Mouse (Mus musculus) embryonic facial prominence, embryonic 11.5 days (tissue): ENCODE results near the gene Zfp2. TPM values are rescaled to one million over a fixed set of nuclear protein-coding genes. Genes with fewer than 3 reads are reported as not detected.

ENCODE experiments used
- ATAC-seq: fragments of 200-750 bp; cut with Nextera tagmentation; replicated peaks from 2 replicates; pipeline ENCODE4 v1.8.0; 2017; ENCODE audit warnings: low read depth; ENCODE audit not compliant: insufficient number of reproducible peaks, low FRiP score, low TSS enrichment
- DNase-seq: peaks from one replicate; pipeline ENCODE4 v3.0.0-alpha.2; 2015; ENCODE audit warnings: low spot score
- H3K27ac ChIP-seq: fragments of 300-500 bp; sonication (generic); replicated peaks from 2 replicates; pipeline ENCODE4 v1.5.1; 2014; ENCODE audit warnings: mild to moderate bottlenecking, low read depth, low read length, control low read depth
- H3K27me3 ChIP-seq: fragments of 300-500 bp; sonication (generic); 2 replicates; pipeline ENCODE4 v1.6.1; 2014; ENCODE audit warnings: mild to moderate bottlenecking, low read length, moderate library complexity, mixed read lengths; ENCODE audit not compliant: control insufficient read depth, insufficient read depth
- H3K36me3 ChIP-seq: fragments of 300-500 bp; sonication (generic); replicated peaks from 2 replicates; pipeline ENCODE4 v1.6.1; 2014; ENCODE audit warnings: low read depth, mild to moderate bottlenecking, low read length, moderate library complexity, mixed read lengths; ENCODE audit not compliant: control insufficient read depth, insufficient read depth
- H3K4me1 ChIP-seq: fragments of 300-500 bp; sonication (generic); 2 replicates; pipeline ENCODE4 v1.6.1; 2014; ENCODE audit warnings: low read length, mixed read lengths; ENCODE audit not compliant: control insufficient read depth, insufficient read depth
- H3K4me2 ChIP-seq: fragments of 300-500 bp; sonication (generic); 2 replicates; pipeline ENCODE4 v1.6.1; 2014; ENCODE audit warnings: low read depth, mild to moderate bottlenecking, control low read depth, low read length, moderate library complexity
- H3K4me3 ChIP-seq: fragments of 300-500 bp; sonication (generic); 2 replicates; pipeline ENCODE4 v1.5.1; 2014; ENCODE audit warnings: low read depth, low read length, control low read depth
- H3K9ac ChIP-seq: fragments of 300-500 bp; sonication (generic); replicated peaks from 2 replicates; pipeline ENCODE4 v1.6.1; 2014; ENCODE audit warnings: mild to moderate bottlenecking, control low read depth, low read length
- H3K9me3 ChIP-seq: fragments of 300-500 bp; sonication (generic); replicated peaks from 2 replicates; pipeline ENCODE4 v1.6.1; 2016; ENCODE audit warnings: mild to moderate bottlenecking, low read length, inconsistent platforms, mixed read lengths; ENCODE audit not compliant: control insufficient read depth
- WGBS: fragments of 180-500 bp; shearing (Covaris S2); extraction: QIAGEN DNeasy Blood & Tissue Kit; methylation state at CpG from one replicate; pipeline ENCODE4 v1.1.7; 2014; 5-methylcytosine and 5-hydroxymethylcytosine counted together
- polyA plus RNA-seq: library from polyadenylated mRNA; unstranded; fragments of >200 nt; fragmentation: Nextera tagmentation; extraction: Ambion mirVana; gene quantifications from 2 replicates; pipeline ENCODE4 v1.2.1, GENCODE M21; 2014

Gene Zfp2
- polyA plus RNA-seq, 1 experiment from 2014 or later, result 24.5 TPM

DNA sequence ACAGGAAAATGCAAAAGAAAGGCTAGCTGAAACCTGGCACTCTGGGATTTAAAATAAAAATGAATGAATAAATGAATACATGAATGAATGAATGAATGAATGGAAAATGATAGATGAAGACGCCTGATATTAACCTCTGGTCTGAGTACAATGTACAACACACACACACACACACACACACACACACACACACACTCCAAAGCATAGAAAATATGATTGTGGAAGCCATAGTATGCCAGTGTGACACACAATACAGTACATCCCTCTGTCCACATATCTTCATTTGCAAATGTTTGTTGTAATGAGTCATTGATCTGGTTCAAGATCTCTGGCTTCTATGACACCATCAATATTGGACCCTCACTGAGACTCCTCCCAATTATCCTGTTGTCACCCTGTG, 16.1 kb upstream of the Zfp2 start:
- ATAC-seq (peak; percentile 63; the same call in 1 of the 2 replicates), DNase-seq (no peak)
- Histone ChIP-seq H3K4me1 (no peaks in the 10 kb centered on the region), H3K36me3 (no peaks in the 10 kb centered on the region), H3K27me3 (no peaks in the 10 kb centered on the region), H3K27ac (no peak overlapping the region), H3K4me2 (no peak overlapping the region), H3K9ac (no peak overlapping the region), H3K9me3 (no peaks in the 10 kb centered on the region), H3K4me3 (no peak overlapping the region)
- 85% methylated on average over 1 of the region's 1 CpGs for WGBS

DNA sequence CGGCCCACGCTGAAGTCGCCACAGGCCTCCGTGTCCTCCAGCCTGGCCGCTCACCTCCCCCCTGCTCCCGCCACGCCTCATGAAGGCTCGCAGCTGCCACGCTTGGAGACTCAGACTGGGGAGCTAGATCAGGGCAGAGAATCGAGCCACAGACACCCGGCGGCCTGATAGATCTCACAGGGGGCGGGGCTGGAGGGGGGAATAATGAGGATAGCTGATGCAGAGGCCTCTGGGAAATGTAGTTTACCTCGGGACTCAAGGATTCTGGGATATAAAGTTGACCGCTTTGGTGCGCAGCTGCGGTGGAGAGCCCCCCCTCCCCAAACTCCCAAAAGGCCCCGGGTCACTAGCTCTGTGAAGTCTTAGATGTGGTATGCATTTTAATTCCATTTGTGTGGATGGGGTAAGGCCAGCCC, 15.5 kb upstream of the Zfp2 start, which contains the start of gene Zfp354b:
Zfp354b (minus strand) TSS at position 183 of the 416 bp plus-strand sequence.
- H3K36me3 ChIP-seq, result no peaks in the 10 kb centered on the region

DNA sequence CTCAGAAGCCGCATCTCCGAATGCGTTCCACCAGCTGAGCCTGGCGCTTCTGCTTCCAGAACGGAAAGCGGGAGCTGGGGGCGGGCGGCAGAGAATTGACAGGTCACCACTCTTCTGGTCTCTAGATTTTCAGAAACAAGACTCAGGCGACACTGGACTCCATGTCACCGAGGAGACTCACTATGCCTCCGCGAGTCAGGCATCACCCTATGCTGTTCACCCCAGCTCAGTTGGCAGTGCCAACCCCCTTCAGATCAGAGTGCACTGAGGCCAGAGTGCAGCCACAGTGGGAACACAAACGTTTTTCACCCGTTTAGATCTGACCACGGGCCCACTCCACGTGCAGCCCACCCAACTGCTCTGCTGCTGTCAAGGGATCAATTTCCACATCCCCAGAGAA, 15.1 kb upstream of the Zfp2 start:
- Histone ChIP-seq H3K27me3 (no peaks in the 10 kb centered on the region), H3K4me2 (peak overlapping the region; percentile 92), H3K27ac (no peak overlapping the region), H3K4me3 (peak overlapping the region; percentile 50), H3K4me1 (no peaks in the 10 kb centered on the region), H3K36me3 (no peaks in the 10 kb centered on the region), H3K9ac (peak overlapping the region; percentile 49), H3K9me3 (no peaks in the 10 kb centered on the region)
- ATAC-seq, result peak; percentile 36
- WGBS, result 3% methylated on average over 16 of the region's 16 CpGs
- no peak for DNase-seq

More for the DNA sequence above, 15.5 kb upstream of the Zfp2 start, which contains the start of gene Zfp354b:
- Histone ChIP-seq H3K27ac (no peak within 1 kb of the TSS), H3K4me3 (peak within 1 kb of the TSS; percentile 50), H3K4me1 (no peaks in the 10 kb centered on the region), H3K27me3 (no peaks in the 10 kb centered on the region), H3K4me2 (peak within 1 kb of the TSS; percentile 92), H3K9me3 (no peaks in the 10 kb centered on the region), H3K9ac (peak within 1 kb of the TSS; percentile 49)
- under 1% methylated on average over 18 of the region's 18 CpGs for WGBS
- ATAC-seq (peak; percentile 94), DNase-seq (peak; percentile 95)

DNA sequence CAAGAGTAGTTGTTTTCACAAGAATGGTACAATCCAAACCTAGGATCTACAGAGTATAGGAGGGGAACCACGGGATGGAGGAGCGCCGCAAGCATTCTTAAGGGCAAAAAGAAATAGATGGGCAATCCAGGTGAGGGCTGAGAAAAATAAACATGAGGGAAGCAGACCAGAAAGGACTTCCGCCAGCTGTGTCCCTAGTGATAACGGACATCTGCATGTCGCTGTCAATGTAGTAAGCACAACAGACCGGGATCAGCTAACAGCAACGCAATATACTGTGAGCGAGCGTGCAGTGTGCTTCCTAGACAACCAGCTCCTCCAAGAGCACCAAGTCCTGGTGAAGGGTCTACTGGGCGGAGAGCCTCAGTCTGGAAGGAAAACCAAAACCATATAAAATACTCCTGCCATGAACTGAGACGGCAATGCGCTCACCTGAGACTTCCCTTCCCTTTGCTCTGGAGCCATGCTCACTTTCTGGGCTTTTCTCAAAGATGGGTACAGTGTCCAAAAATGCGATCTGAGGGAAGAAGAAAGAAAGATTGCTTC, 14.6 kb upstream of the Zfp2 start:
- DNase-seq, result no peak
- no peak for ATAC-seq
- Histone ChIP-seq H3K9ac (no peak overlapping the region; the same call in 1 of the 2 replicates), H3K27ac (no peak overlapping the region), H3K27me3 (no peaks in the 10 kb centered on the region), H3K9me3 (no peaks in the 10 kb centered on the region), H3K4me1 (no peaks in the 10 kb centered on the region), H3K36me3 (no peaks in the 10 kb centered on the region), H3K4me3 (peak overlapping the region; percentile 50), H3K4me2 (peak overlapping the region; percentile 92)
- 32% methylated on average over 14 of the region's 14 CpGs for WGBS

DNA sequence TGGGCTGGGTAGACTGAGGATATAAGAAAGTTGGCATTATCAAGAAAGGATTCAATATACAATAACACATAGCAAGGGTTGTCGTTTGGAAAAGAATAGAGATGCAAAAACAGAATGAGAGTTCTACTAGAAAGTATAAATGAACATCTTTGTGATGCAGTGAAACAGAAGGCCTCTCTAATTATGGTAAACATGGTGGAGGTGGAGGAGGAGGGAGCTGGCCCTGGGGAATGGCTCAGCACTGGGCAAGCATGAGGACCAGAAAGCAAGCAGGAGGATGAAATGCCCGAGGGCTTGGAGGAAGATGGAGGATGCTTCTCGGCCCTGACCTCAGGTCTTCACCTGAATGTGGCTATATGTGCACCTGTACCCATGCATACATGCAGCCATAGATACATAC, 1.5 kb downstream of the Zfp2 start:
- Histone ChIP-seq H3K27ac (no peak overlapping the region), H3K9me3 (no peaks in the 10 kb centered on the region), H3K4me1 (no peaks in the 10 kb centered on the region), H3K36me3 (peaks cover 15% of the 10 kb centered on the region), H3K27me3 (no peaks in the 10 kb centered on the region), H3K4me3 (no peak overlapping the region), H3K4me2 (no peak overlapping the region), H3K9ac (no peak overlapping the region)
- DNase-seq, result no peak
- ATAC-seq, result no peak
- WGBS, result 100% methylated on average over 3 of the region's 3 CpGs

- 92% methylated on average over 1 of the region's 1 CpGs for WGBS
- H3K36me3 ChIP-seq, result peaks cover 16% of the 10 kb centered on the region
Observed at GRCm38 (mm10) chr11:50913301-50913700, 2.7 kb downstream of the Zfp2 start.

GRCm38 (mm10) chr11:50908136-50908535, 7.8 kb downstream of the Zfp2 start:
- Histone ChIP-seq H3K4me2 (no peak overlapping the region), H3K9me3 (no peaks in the 10 kb centered on the region; the same call in 1 of the 2 replicates), H3K36me3 (peaks cover 53% of the 10 kb centered on the region), H3K27ac (no peak overlapping the region), H3K4me3 (no peak overlapping the region), H3K4me1 (no peaks in the 10 kb centered on the region), H3K9ac (no peak overlapping the region), H3K27me3 (no peaks in the 10 kb centered on the region)
- ATAC-seq, result no peak
- WGBS, result 95% methylated on average over 5 of the region's 5 CpGs
- DNase-seq, result no peak

More at GRCm38 (mm10) chr11:50913301-50913700, 2.7 kb downstream of the Zfp2 start:
- no peak for ATAC-seq
- DNase-seq, result no peak
- Histone ChIP-seq H3K9ac (no peak overlapping the region), H3K9me3 (no peaks in the 10 kb centered on the region), H3K4me2 (no peak overlapping the region), H3K27me3 (no peaks in the 10 kb centered on the region), H3K4me3 (no peak overlapping the region), H3K4me1 (no peaks in the 10 kb centered on the region), H3K27ac (no peak overlapping the region)

- Histone ChIP-seq H3K4me3 (no peak overlapping the region), H3K4me1 (no peaks in the 10 kb centered on the region), H3K27me3 (no peaks in the 10 kb centered on the region), H3K36me3 (peaks cover 27% of the 10 kb centered on the region), H3K9me3 (peaks cover 22% of the 10 kb centered on the region), H3K4me2 (no peak overlapping the region), H3K9ac (no peak overlapping the region), H3K27ac (no peak overlapping the region)
- no peak for ATAC-seq
- 68% methylated on average over 1 of the region's 1 CpGs for WGBS
- DNase-seq, result no peak
Observed at GRCm38 (mm10) chr11:50897359-50897758, 18.6 kb downstream of the Zfp2 start.
